Mouse (Mus musculus) spleen, embryonic (tissue): ENCODE data around the gene Gm12830.

Source experiments
- CTCF ChIA-PET: fragments of 350-600 bp; sonication (Branson Sonifier 250); formaldehyde crosslinking; loops from one replicate; lab custom pipeline; 2022; lab: Charles Lee

Gene Gm12830

DNA sequence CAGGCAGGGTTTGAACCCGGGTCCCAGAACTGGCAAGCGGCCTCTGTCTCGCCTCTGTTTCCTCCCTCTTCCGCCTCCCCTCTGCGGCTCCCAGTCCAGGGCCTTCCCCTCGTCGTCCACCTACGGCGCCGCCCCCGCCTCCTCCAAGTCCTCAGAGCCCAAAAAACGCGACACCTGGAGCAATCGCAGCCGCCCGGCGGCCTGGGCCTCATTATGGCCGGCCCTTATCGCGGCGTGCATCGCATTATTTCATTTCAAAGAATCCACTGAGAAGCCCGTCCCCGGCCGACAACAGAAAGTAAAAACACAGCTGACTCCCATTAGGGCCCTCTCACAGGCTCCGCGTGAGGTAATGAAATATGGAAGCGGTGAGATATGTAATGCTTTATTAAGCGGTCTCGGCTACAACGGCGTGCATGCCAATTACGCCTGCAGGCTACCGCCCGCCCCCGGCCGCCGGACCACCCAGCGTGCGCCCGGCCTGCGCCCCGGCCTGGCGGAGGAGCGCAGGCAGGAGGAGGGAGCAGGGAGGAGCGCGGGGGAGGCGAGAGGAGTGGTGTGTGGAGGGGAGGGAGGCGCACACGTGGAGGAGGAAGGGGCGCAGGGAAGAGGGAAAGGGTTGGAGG, at the start of gene Gm12830:
Gene Gm12830 (plus strand): TSS at position 156 of the 626 bp plus-strand sequence.
- CTCF ChIA-PET: no interaction called here

DNA sequence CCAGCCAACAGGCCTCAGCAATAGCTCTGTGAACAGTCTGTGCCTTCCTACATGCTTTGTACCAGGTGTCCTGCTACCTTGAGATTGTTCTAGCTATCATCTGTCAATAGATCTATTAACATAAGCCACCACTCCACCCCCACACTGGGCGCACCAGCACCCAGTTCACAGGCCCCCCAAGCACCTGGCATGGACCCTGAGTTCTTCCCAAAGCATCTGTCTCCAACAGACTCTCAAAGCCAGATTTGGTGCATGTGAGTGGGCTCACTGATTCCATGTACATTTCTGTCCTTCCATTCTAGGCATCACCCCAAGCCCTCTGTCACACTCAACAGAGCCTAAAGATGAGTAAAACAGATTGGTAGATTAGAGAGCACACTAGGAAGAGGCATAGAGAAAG, 48.2 kb upstream of the Gm12830 start:
- CTCF ChIA-PET: no interaction called here

DNA sequence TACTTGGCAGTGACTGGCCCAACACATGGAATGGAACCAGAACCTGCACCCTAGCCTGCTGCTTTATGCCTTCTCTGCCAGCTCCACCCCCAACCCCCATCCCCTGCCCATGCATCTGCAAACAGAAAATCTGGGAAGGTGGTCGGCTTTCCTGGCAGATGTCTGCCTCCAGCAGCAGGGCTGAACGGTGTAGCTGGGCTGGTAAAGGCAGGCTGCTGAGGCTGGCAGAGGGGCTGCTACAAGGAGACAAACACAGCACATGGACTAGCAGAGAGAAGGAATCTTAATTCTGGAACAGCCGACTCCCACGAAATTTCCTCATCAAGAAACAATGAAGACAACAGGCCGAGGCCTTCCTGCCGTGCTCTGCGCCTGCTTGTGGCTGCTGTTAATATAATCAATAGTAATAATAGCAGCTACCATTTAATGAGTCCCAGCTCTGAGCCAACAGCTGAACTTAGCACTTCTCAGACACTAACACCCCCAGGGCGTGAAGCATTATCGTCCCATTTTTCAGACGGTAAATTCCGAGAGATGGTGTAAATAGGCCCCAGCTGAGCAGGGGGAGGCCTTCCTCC, 43.8 kb upstream of the Gm12830 start:
- CTCF ChIA-PET: no interaction called here

DNA sequence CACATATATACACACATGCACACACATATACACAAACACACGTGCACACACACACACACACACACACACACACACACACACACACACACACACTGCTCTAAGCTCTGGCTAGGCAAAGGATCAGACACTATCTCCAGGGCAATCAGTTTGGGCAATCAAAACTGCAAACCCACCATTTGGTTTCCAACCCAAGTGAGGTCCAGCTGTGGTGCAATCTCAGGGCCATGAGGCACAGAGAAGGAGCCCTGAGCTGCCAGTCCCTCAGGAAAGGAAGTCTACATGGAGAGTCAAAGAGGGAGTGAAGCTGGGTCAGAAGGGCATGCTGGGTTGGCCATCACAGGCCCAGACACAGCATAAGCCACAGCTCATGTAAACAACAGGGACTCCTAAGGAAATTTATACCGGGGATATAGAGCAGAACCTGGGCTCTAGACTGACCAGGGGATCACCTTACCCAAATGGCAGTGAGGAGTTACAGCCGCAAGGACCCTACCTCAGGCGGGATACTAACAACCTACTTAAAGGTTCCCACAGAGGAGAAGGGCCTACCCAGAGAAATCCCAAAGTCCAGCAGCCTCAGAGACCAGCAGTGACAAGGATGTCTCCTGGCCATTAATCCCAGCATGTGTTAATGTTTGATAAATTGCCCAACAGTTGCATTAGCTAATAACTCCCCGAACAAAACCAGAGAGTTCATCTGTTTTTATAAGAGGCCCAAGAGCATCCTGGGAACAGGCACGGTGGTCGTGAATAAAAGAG, 42.6 kb upstream of the Gm12830 start:
- CTCF ChIA-PET: no interaction called here

GRCm38 (mm10) chr4:114779475-114779757, 42.1 kb upstream of the Gm12830 start:
- CTCF ChIA-PET: no interaction called here

GRCm38 (mm10) chr4:114779758-114780546, 41.6 kb upstream of the Gm12830 start:
- CTCF ChIA-PET: no interaction called here

DNA sequence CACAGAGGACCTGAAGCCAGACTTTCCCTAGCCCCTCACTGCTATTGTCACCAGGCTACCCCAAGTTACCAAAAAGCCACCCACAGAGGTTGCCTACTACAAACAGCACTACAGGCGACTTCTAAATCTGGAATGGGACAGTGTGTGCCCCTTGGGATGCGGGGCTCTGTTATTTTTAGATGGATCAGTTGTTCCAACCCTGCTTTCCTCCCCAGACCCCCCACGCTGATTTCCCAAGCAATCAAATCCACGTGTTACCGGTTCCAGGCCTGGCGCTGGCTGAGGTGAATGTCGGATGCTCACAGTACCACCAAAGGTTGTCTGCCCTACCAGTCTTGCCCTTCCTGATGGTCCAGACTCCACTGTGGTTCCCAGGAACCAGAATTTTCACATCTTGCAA, 38.7 kb upstream of the Gm12830 start:
- CTCF ChIA-PET: no interaction called here

DNA sequence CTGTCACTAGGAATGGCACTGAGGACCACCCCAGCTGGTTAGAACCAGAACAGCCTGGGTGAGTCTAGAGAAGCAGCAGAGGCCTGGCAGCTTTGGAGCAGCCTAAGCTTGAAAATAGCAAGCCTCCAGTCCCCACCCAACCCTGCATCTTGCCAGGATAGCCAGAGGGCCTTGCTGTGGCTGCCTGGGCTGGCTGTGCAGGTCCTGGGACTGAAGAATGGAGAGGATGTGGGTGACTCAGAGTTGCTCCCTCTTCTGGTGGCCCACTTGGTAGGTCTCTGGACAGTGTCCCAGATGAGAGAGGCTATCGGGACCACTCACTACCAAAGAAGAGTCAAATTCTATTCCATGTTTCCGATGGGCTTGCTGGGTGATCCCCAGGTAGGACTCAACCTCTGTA, 36.8 kb upstream of the Gm12830 start:
- CTCF ChIA-PET: no interaction called here

DNA sequence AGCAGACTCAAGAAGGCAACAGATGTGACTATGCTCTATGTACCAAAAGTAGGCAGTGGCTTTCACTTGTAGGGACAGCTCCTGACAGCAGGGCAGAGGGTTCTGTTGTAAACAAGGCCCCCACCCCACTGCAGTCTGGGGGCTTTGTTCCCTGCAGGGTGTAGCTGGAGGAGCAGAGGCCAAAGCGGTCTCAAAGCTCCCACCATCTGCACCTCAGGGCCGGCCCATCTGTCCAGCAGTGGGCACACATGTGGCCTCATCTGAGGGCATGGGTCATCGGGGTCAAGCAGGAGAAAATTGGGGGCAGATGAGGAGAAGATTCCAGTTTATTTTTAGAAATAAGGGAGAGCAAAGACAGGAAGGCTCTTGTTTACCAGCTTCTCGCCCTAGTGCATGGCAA, 32.7 kb upstream of the Gm12830 start:
- CTCF ChIA-PET: no interaction called here

DNA sequence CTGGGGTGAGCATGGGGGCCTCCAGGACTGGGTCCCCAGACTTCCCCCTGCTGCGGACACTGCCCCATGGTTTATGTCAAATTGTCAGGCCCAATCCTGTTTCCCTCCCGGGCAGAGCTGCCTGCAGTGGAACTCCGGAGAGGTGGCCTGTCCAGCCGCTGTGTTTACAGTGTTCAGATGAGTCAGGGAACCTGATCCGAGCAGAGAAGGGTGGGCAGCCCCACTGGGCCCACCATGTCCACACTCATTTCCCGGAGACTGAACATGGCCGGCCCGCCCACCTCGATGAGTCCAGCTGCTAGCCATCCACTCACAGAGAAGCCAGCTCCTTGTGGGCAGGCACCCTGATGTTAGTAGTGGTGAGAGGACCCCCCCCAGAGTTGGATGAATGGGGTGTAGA, 29.9 kb upstream of the Gm12830 start:
- CTCF ChIA-PET: no interaction called here

- CTCF ChIA-PET: no interaction called here
Observed at GRCm38 (mm10) chr4:114793836-114794235, 27.7 kb upstream of the Gm12830 start.

DNA sequence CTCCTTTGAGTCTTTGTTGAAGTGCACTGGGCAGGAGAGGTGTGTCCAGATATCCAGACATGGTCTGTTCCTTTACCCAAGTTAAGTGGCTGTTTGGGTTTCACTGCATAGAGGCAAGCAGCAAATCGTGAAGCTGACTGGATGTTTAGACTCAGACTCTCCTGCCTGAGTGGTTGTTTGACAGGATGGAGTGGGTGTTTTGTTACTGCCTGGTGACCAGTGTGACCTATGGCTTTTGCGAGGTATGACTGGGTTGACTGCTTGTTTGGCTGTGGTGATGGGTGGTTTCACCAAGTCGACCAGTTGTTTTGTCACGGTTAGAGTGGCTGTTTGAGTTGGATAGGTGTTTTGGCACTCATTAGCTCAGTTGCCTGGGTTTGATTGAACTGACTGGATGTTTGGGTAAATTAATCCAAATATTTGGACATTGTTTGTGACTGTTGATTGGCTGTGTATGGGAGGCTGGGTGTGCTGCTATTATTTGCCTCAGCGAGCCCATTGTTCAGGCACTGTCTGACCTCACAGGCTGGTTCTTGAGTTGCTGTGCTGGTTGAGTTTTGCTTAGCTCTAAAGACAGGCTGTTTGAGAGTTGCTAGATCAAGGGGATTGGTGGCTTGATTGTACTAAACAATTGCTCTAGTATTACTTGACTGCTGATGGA, 24.1 kb upstream of the Gm12830 start:
- CTCF ChIA-PET: no interaction called here

GRCm38 (mm10) chr4:114798041-114798624, 23.4 kb upstream of the Gm12830 start:
- CTCF ChIA-PET: no interaction called here

GRCm38 (mm10) chr4:114804096-114804495, 17.4 kb upstream of the Gm12830 start:
- CTCF ChIA-PET: no interaction called here

DNA sequence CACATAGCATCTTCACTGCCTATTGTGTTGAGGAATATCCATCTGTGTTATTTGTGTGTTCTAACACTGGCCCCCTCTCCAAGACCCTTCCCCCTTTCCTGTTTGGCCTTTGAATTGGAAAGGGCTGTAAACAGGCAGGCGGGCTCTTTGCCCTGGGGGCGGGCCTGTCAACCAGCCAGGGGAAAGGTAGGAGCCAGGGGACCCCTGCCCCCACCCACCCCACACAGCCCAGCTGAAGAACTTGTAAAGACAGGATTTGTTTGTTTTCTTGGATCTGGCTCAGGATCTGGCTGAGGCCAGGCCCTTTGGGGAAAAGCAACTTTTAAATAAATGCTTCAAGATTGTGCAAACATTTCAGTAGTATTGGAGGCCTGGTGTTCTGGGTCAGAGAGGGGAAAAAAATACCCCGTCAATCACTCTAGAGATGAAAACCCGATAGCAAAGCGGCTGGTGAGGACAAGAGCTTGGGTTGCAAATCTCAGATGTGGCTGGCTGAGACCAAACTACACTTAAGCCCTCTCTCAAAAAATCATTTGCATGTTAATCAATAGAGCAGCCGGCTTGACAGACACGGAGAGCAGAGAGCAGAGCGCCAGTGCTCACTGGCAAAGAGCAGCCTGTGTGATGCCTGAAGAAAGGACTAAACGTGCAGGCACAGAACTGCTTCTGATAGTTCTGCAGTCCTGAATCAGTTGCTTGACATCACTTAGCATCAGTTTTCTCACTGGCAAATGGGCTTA, 2.4 kb upstream of the Gm12830 start:
- CTCF ChIA-PET: no interaction called here

- CTCF ChIA-PET: no interaction called here
Observed at GRCm38 (mm10) chr4:114834770-114835581, 13.5 kb downstream of the Gm12830 start.

DNA sequence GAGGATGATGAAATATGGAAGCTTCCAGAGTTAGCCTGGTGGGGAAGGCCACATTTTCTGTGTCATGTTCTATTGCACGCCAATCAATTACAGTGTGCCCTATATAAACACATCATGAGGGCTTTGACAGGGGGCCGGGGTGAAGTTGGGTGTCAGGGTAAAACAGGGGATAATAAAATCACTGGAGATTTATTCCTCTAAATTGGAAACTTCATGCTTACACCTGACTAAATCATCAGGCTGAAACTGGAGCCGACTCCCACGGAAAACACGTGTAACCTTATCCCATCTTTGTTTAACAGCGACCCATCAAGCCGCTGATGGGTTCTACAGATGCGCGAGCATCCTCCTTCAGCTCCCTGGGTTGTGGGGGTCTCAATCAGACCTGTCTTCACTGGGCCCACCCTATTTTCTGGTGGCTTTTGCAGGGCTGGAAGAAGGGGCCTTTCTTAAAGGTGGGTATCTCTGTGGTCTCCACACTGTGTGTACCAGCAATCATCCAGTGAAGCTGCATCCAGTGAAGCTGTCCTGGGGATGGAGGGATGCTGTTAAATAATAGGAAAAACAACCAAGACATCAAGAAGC, 19.9 kb downstream of the Gm12830 start:
- CTCF ChIA-PET: no interaction called here

- CTCF ChIA-PET: no interaction called here
Observed at GRCm38 (mm10) chr4:114842376-114842960, 20.9 kb downstream of the Gm12830 start.

DNA sequence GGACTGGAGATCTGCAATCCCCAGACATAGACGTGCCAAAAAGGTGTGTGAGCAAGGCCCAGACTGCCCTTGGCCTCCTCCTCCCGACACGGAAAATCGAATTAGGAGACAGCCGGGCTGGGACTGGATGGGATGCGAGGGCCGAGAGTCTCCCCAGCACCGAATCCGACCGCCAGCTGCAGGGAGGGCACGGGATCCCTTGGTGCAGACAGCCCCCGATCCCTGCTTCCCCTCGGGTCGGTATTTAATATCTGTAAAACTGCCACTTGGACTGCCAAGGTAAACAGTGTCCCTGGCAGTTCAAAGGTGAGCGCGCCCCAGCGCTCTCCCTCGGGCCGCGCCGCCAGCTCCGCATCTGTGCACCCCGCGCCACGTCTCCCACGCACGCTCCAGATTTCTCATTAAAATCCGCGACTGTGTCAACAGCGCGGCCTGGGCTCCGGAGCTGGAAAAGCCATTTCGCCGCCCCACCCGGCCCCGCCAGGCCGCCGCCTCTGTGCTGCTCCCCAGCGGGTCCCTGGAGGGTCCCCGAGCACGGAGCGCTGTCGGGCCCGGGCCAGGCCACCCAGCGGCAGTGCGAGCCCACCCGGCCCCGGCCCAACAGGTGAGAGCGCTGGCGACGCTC, 21.7 kb downstream of the Gm12830 start:
- CTCF ChIA-PET: no interaction called here
